Mouse (Mus musculus) kidney, embryonic 14.5 days (tissue): ENCODE data around the gene Syn3. TPM values are rescaled to one million over a fixed set of nuclear protein-coding genes. Genes with fewer than 3 reads are reported as not detected.

Source experiments
- ATAC-seq: fragments of 200-750 bp; cut with Nextera tagmentation; 2 replicates; pipeline ENCODE4 v1.8.0; 2017; ENCODE audit warnings: moderate number of reproducible peaks, mild to moderate bottlenecking, moderate TSS enrichment, moderate library complexity; ENCODE audit not compliant: low FRiP score, low TSS enrichment
- H3K27ac ChIP-seq: fragments of 300-500 bp; sonication (generic); 2 replicates; pipeline ENCODE4 v1.5.1; 2014; ENCODE audit warnings: low read depth, mild to moderate bottlenecking, low read length, moderate library complexity, mixed read lengths
- H3K27me3 ChIP-seq: fragments of 300-500 bp; sonication (generic); 2 replicates; pipeline ENCODE4 v1.6.1; 2014; ENCODE audit warnings: mild to moderate bottlenecking, low read length; ENCODE audit not compliant: control insufficient read depth, insufficient read depth
- H3K36me3 ChIP-seq: fragments of 300-500 bp; sonication (generic); 2 replicates; pipeline ENCODE4 v1.6.1; 2014; ENCODE audit warnings: low read length, mixed read lengths; ENCODE audit not compliant: control insufficient read depth, insufficient read depth
- H3K4me1 ChIP-seq: fragments of 300-500 bp; sonication (generic); 2 replicates; pipeline ENCODE4 v1.6.1; 2014; ENCODE audit warnings: low read length, mixed read lengths; ENCODE audit not compliant: control insufficient read depth, insufficient read depth
- H3K4me2 ChIP-seq: fragments of 300-500 bp; sonication (generic); replicated peaks from 2 replicates; pipeline ENCODE4 v1.6.1; 2014; ENCODE audit warnings: low read depth, mild to moderate bottlenecking, low read length
- H3K4me3 ChIP-seq: fragments of 300-500 bp; sonication (generic); 2 replicates; pipeline ENCODE4 v1.5.1; 2014; ENCODE audit warnings: mild to moderate bottlenecking, low read length
- H3K9ac ChIP-seq: fragments of 300-500 bp; sonication (generic); 2 replicates; pipeline ENCODE4 v1.6.1; 2014; ENCODE audit warnings: low read depth, mild to moderate bottlenecking, low read length, moderate library complexity
- H3K9me3 ChIP-seq: fragments of 300-500 bp; sonication (generic); 2 replicates; pipeline ENCODE4 v1.6.1; 2016; ENCODE audit warnings: low read length; ENCODE audit not compliant: control insufficient read depth
- WGBS: fragments of 180-500 bp; shearing (Covaris S2); extraction: QIAGEN DNeasy Blood & Tissue Kit; methylation state at CpG from one replicate; pipeline ENCODE4 v1.1.7; 2014; 5-methylcytosine and 5-hydroxymethylcytosine counted together
- polyA plus RNA-seq: library from polyadenylated mRNA; unstranded; fragments of >200 nt; fragmentation: Nextera tagmentation; extraction: Ambion mirVana; gene quantifications from 2 replicates; pipeline ENCODE4 v1.2.1, GENCODE M21; 2014

The Syn3 gene
- polyA plus RNA-seq, 1 experiment from 2014 or later: 8.4 TPM

GRCm38 (mm10) chr10:86021408-86021748, 477.3 kb downstream of the Syn3 start:
- Histone ChIP-seq H3K9me3 (no peaks in the 10 kb centered on the region), H3K4me3 (peak overlapping the region; percentile 93), H3K27ac (no peak overlapping the region), H3K9ac (peak overlapping the region; percentile 82), H3K4me1 (peaks cover 4% of the 10 kb centered on the region; the same call in 1 of the 2 replicates), H3K27me3 (0 out of 2 replicates have a peak, but pooled peaks cover 3% of the 10 kb centered on the region), H3K36me3 (no peaks in the 10 kb centered on the region; the same call in 1 of the 2 replicates), H3K4me2 (peak overlapping the region; percentile 60)
- 0% methylated on average over 3 of the region's 3 CpGs for WGBS
- no peak for ATAC-seq

DNA sequence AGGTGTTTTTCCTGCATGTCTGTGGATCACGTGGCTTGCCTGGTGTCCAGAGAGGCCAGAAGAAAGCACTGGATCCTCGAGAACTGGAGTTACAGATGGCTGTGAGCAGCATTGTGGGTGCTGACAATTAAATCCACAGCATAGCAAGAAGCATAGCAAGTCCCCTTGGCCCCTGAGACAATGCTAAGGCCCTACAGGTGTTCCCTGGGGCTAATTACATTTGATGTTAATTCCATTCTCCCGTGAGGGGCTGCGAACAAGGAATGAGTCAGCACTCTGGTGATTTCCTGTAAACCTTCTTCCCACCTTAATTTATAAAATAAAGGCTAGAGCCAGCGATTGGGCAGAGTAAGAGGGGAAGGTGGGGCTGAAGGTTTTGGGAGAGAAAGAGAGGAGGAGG, 479.9 kb downstream of the Syn3 start:
- no peaks in the 10 kb centered on the region for H3K36me3 ChIP-seq
- no peaks in the 10 kb centered on the region for H3K9me3 ChIP-seq
- peaks cover 4% of the 10 kb centered on the region; the same call in 1 of the 2 replicates for H3K4me1 ChIP-seq
- H3K4me3 ChIP-seq: no peak overlapping the region
- H3K27me3 ChIP-seq: 0 out of 2 replicates have a peak, but pooled peaks cover 9% of the 10 kb centered on the region
- WGBS: 45% methylated on average over 5 of the region's 5 CpGs
- H3K9ac ChIP-seq: no peak overlapping the region
- no peak overlapping the region for H3K27ac ChIP-seq
- no peak overlapping the region for H3K4me2 ChIP-seq
- no peak for ATAC-seq

DNA sequence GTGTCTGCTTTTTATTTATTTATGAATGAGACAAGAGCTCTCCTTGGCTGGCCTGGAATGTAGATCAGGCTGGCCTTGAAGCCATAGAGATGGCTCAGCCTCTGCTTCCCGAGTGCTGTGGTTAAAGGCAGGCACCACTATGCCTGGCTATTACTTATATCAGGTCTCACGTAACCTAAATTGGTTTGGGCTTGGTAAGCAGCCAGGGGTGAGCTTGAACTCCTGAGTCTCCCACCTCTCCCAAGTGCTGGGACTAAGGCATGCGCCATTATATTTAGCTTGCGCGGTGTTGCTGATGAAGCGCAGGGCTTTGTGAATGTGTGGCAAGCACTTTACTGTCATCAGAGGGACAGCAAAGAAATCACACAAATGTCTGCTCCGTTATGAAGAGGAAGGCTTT, 480.9 kb downstream of the Syn3 start:
- WGBS: 91% methylated on average over 7 of the region's 7 CpGs
- H3K36me3 ChIP-seq: no peaks in the 10 kb centered on the region

GRCm38 (mm10) chr10:86011781-86012180, 486.9 kb downstream of the Syn3 start, which contains the start of gene Bpifc:
Gene Bpifc, minus strand, starts transcription at chr10:86011895.
- no peak within 1 kb of the TSS for H3K4me3 ChIP-seq
- H3K9ac ChIP-seq: no peak within 1 kb of the TSS
- no peaks in the 10 kb centered on the region for H3K9me3 ChIP-seq
- H3K27ac ChIP-seq: no peak within 1 kb of the TSS
- H3K4me2 ChIP-seq: no peak within 1 kb of the TSS
- H3K27me3 ChIP-seq: 0 out of 2 replicates have a peak, but pooled peaks cover 13% of the 10 kb centered on the region
- WGBS: 84% methylated on average over 2 of the region's 2 CpGs
- H3K4me1 ChIP-seq: no peaks in the 10 kb centered on the region
- ATAC-seq: no peak
- H3K36me3 ChIP-seq: no peaks in the 10 kb centered on the region

More for the DNA sequence above, 480.9 kb downstream of the Syn3 start:
- H3K9me3 ChIP-seq: no peaks in the 10 kb centered on the region
- no peak overlapping the region for H3K4me3 ChIP-seq
- peaks cover 2% of the 10 kb centered on the region; the same call in 1 of the 2 replicates for H3K4me1 ChIP-seq
- H3K9ac ChIP-seq: no peak overlapping the region
- no peak overlapping the region for H3K4me2 ChIP-seq
- no peak for ATAC-seq
- no peak overlapping the region for H3K27ac ChIP-seq
- H3K27me3 ChIP-seq: 0 out of 2 replicates have a peak, but pooled peaks cover 9% of the 10 kb centered on the region

- ATAC-seq: no peak
- H3K4me2 ChIP-seq: no peak overlapping the region
- no peak overlapping the region for H3K4me3 ChIP-seq
- 0 out of 2 replicates have a peak, but pooled peaks cover 13% of the 10 kb centered on the region for H3K27me3 ChIP-seq
- no peaks in the 10 kb centered on the region for H3K4me1 ChIP-seq
- WGBS: 77% methylated on average over 2 of the region's 2 CpGs
- no peak overlapping the region for H3K27ac ChIP-seq
- no peaks in the 10 kb centered on the region for H3K9me3 ChIP-seq
- H3K9ac ChIP-seq: no peak overlapping the region
- H3K36me3 ChIP-seq: no peaks in the 10 kb centered on the region
Observed at GRCm38 (mm10) chr10:86011172-86011571, 487.5 kb downstream of the Syn3 start.

GRCm38 (mm10) chr10:86010636-86011035, 488.1 kb downstream of the Syn3 start:
- WGBS: 7% methylated on average over 6 of the region's 6 CpGs

GRCm38 (mm10) chr10:86009688-86010087, 489.0 kb downstream of the Syn3 start:
- Histone ChIP-seq H3K36me3 (no peaks in the 10 kb centered on the region), H3K27me3 (0 out of 2 replicates have a peak, but pooled peaks cover 11% of the 10 kb centered on the region), H3K4me1 (no peaks in the 10 kb centered on the region), H3K27ac (no peak overlapping the region), H3K4me2 (no peak overlapping the region), H3K9ac (no peak overlapping the region), H3K9me3 (no peaks in the 10 kb centered on the region), H3K4me3 (no peak overlapping the region)
- WGBS: 93% methylated on average over 2 of the region's 2 CpGs
- no peak for ATAC-seq

More at GRCm38 (mm10) chr10:86010636-86011035, 488.1 kb downstream of the Syn3 start:
- Histone ChIP-seq H3K36me3 (no peaks in the 10 kb centered on the region), H3K27me3 (0 out of 2 replicates have a peak, but pooled peaks cover 13% of the 10 kb centered on the region), H3K9ac (no peak overlapping the region), H3K9me3 (no peaks in the 10 kb centered on the region), H3K27ac (no peak overlapping the region), H3K4me2 (no peak overlapping the region), H3K4me3 (no peak overlapping the region), H3K4me1 (no peaks in the 10 kb centered on the region)
- no peak for ATAC-seq

GRCm38 (mm10) chr10:86006455-86006854, 492.2 kb downstream of the Syn3 start:
- no peak overlapping the region for H3K4me2 ChIP-seq
- H3K4me1 ChIP-seq: no peaks in the 10 kb centered on the region
- no peak overlapping the region for H3K4me3 ChIP-seq
- ATAC-seq: no peak
- 0 out of 2 replicates have a peak, but pooled peaks cover 6% of the 10 kb centered on the region for H3K27me3 ChIP-seq
- no peak overlapping the region for H3K27ac ChIP-seq
- no peaks in the 10 kb centered on the region for H3K9me3 ChIP-seq
- no peaks in the 10 kb centered on the region for H3K36me3 ChIP-seq
- H3K9ac ChIP-seq: no peak overlapping the region
- WGBS: 83% methylated on average over 5 of the region's 5 CpGs
